Mouse (Mus musculus) MEL (cell line): Measurements from ENCODE around the gene Olfr804. TPM values are rescaled to one million over a fixed set of nuclear protein-coding genes. Genes with fewer than 3 reads are reported as not detected.

Experiments
- DNase-seq: peaks from one replicate; pipeline ENCODE4 v3.0.0; 2011; ENCODE audit warnings: low read depth, low spot score
- H3K27ac ChIP-seq: 2 replicates; pipeline ENCODE4 v1.5.1; 2012; ENCODE audit warnings: low read depth, mild to moderate bottlenecking, control low read depth, low read length, moderate library complexity; ENCODE audit not compliant: control insufficient read depth
- H3K27me3 ChIP-seq, 2 experiments: fragments of 150-350 bp in 1 of 2; sonication (generic) in 1 of 2; 2 replicates each; pipeline ENCODE4 v1.6.1; 2012; ENCODE audit warnings: low read length in 2 of 2, mild to moderate bottlenecking in 2 of 2, improper control_type of control experiment in 1 of 2, moderate library complexity in 1 of 2; ENCODE audit not compliant: insufficient read depth in 2 of 2, control insufficient read depth in 1 of 2
- H3K36me3 ChIP-seq, 2 experiments: 2 replicates each; pipeline ENCODE4 v1.6.1; 2012 to 2014; ENCODE audit warnings: low read length in 2 of 2, improper control_type of control experiment in 1 of 2, inconsistent platforms in 1 of 2, mild to moderate bottlenecking in 1 of 2; ENCODE audit not compliant: insufficient read depth in 2 of 2, control insufficient read depth in 1 of 2
- H3K4me1 ChIP-seq, 2 experiments: fragments of 150-350 bp in 1 of 2; sonication (generic) in 1 of 2; 2 replicates each; pipeline ENCODE4 v1.6.1; 2012; ENCODE audit warnings: low read length in 2 of 2, improper control_type of control experiment in 1 of 2, mild to moderate bottlenecking in 1 of 2; ENCODE audit not compliant: insufficient read depth in 2 of 2, control insufficient read depth in 1 of 2
- H3K4me3 ChIP-seq, 2 experiments: fragments of 150-350 bp in 1 of 2; sonication (generic) in 1 of 2; 2 replicates each; pipeline ENCODE4 v1.5.1; 2012; ENCODE audit warnings: low read depth in 2 of 2, low read length in 2 of 2, mild to moderate bottlenecking in 2 of 2, moderate library complexity in 2 of 2, control low read depth in 1 of 2, improper control_type of control experiment in 1 of 2; ENCODE audit not compliant: control insufficient read depth in 1 of 2, insufficient read depth in 1 of 2
- H3K79me2 ChIP-seq: 2 replicates; pipeline ENCODE4 v1.6.1; 2012; ENCODE audit warnings: mild to moderate bottlenecking, low read length, moderate library complexity; ENCODE audit not compliant: control insufficient read depth, poor library complexity, insufficient read depth
- H3K9ac ChIP-seq: 2 replicates; pipeline ENCODE4 v1.6.1; 2012; ENCODE audit warnings: low read depth, mild to moderate bottlenecking, control low read depth, low read length, moderate library complexity; ENCODE audit not compliant: control insufficient read depth, poor library complexity, severe bottlenecking
- H3K9me3 ChIP-seq: fragments of 150-350 bp; sonication (generic); replicated peaks from 2 replicates; pipeline ENCODE4 v1.6.1; 2012; ENCODE audit warnings: mild to moderate bottlenecking, low read length, improper control_type of control experiment, moderate library complexity; ENCODE audit not compliant: insufficient read depth
- CTCF ChIP-seq, 3 experiments: IDR thresholded peaks in 2 of 3; conservative IDR thresholded peaks in 1 of 3; 2 replicates each; pipeline ENCODE4 v1.5.1; 2011 to 2012; ENCODE audit warnings: low read length in 3 of 3, low read depth in 2 of 3, mild to moderate bottlenecking in 2 of 3, improper control_type of control experiment in 1 of 3, inconsistent platforms in 1 of 3, mixed read lengths in 1 of 3, moderate library complexity in 1 of 3; ENCODE audit not compliant: control insufficient read depth in 1 of 3, insufficient read depth in 1 of 3, poor library complexity in 1 of 3, severe bottlenecking in 1 of 3
- ELF1 ChIP-seq: IDR thresholded peaks from 2 replicates; pipeline ENCODE4 v1.6.1; 2014; ENCODE audit warnings: low read depth, mild to moderate bottlenecking, inconsistent platforms, low read length, improper control_type of control experiment, moderate library complexity
- MXI1 ChIP-seq: IDR thresholded peaks from 2 replicates; pipeline ENCODE4 v1.6.1; 2011; ENCODE audit warnings: mild to moderate bottlenecking, low read depth, low read length, improper control_type of control experiment
- MYC ChIP-seq: IDR thresholded peaks from 2 replicates; pipeline ENCODE4 v1.6.1; 2011; ENCODE audit warnings: low read depth, mild to moderate bottlenecking, low read length, improper control_type of control experiment, moderate library complexity
- NELFE ChIP-seq: IDR thresholded peaks from 2 replicates; pipeline ENCODE4 v1.6.1; 2011; ENCODE audit warnings: low read depth, low read length, improper control_type of control experiment
- POLR2A ChIP-seq, 2 experiments: IDR thresholded peaks; 2 replicates each; pipeline ENCODE4 v1.6.1; 2011 to 2012; ENCODE audit warnings: low read length in 2 of 2, mild to moderate bottlenecking in 2 of 2, control low read depth in 1 of 2, improper control_type of control experiment in 1 of 2, low read depth in 1 of 2, moderate library complexity in 1 of 2; ENCODE audit not compliant: control insufficient read depth in 1 of 2, insufficient read depth in 1 of 2, poor library complexity in 1 of 2
- POLR2AphosphoS2 ChIP-seq: IDR thresholded peaks from 2 replicates; pipeline ENCODE4 v1.6.1; 2011; ENCODE audit warnings: low read length, improper control_type of control experiment
- RAD21 ChIP-seq: IDR thresholded peaks from 2 replicates; pipeline ENCODE4 v1.6.1; 2011; ENCODE audit warnings: mild to moderate bottlenecking, low read depth, low read length, improper control_type of control experiment
- TCF12 ChIP-seq: IDR thresholded peaks from 2 replicates; pipeline ENCODE4 v1.6.1; 2014; ENCODE audit warnings: low read depth, mild to moderate bottlenecking, inconsistent platforms, low read length, improper control_type of control experiment, moderate library complexity
- polyA plus RNA-seq, 2 experiments: library from polyadenylated mRNA; stranded (reverse) in 1 of 2; unstranded in 1 of 2; fragments of >175 nt in 1 of 2; fragments of >200 nt in 1 of 2; gene quantifications; 2 replicates each; pipeline versions ENCODE4 v1.2.1 to v1.2.4; 2012; ENCODE audit warnings: low replicate concordance in 2 of 2, low read depth in 1 of 2; ENCODE audit not compliant: insufficient read length in 2 of 2, insufficient read depth in 1 of 2, missing spikeins in 1 of 2
- total RNA-seq: library from RNA; depleted of rRNA; stranded (reverse); fragments of 300-350 nt; gene quantifications from 2 replicates; pipeline ENCODE4 v1.2.3, GENCODE M21; 2012; rRNA removed

Olfr804 gene
- total and polyA plus RNA-seq, 3 experiments: not detected

GRCm38 (mm10) chr10:129757693-129758092, 54.7 kb downstream of the Olfr804 start, which contains the start of gene Olfr807:
Gene Olfr807 (minus strand): TSS chr10:129757793.
- Histone ChIP-seq H3K9ac (no peak within 1 kb of the TSS), H3K36me3 (no peaks in the 10 kb centered on the region), H3K27me3 (no peaks in the 10 kb centered on the region), H3K27ac (no peak within 1 kb of the TSS), H3K9me3 (no peaks in the 10 kb centered on the region), H3K4me1 (no peaks in the 10 kb centered on the region), H3K4me3 (no peak within 1 kb of the TSS), H3K79me2 (no peaks in the 10 kb centered on the region)
- no peak for TF ChIP-seq MXI1
- TF ChIP-seq NELFE: no peak
- no peak for TF ChIP-seq CTCF (IDR thresholded peaks at IDR 0.05 in 2 of 3, conservative IDR thresholded peaks at IDR 0.05 in 1 of 3; ENCODE audit: control insufficient read depth in 1 of 3, insufficient read depth in 1 of 3, low read depth in 2 of 3, low read length in 3 of 3, poor library complexity in 1 of 3, severe bottlenecking in 1 of 3)
- TF ChIP-seq MYC: no peak
- TF ChIP-seq POLR2AphosphoS2: no peak
- no peak for TF ChIP-seq POLR2A (IDR thresholded peaks at IDR 0.05; ENCODE audit: control insufficient read depth in 1 of 2, insufficient read depth in 1 of 2, low read depth in 1 of 2, low read length in 2 of 2, poor library complexity in 1 of 2)
- TF ChIP-seq TCF12: no peak
- TF ChIP-seq RAD21: no peak
- no peak for TF ChIP-seq ELF1
- no peak for DNase-seq

Other genes with a start within 250 kb of the Olfr804 start
- gene Olfr787, start 241.3 kb upstream of the Olfr804 start, total RNA-seq: not detected in 2 replicates
- not detected for gene Olfr787, start 241.3 kb upstream of the Olfr804 start, polyA plus RNA-seq
- not detected in 2 replicates for gene Olfr788, start 232.2 kb upstream of the Olfr804 start, total RNA-seq
- not detected for gene Olfr788, start 232.2 kb upstream of the Olfr804 start, polyA plus RNA-seq
- not detected in 2 replicates for gene Olfr789, start 218.5 kb upstream of the Olfr804 start, total RNA-seq
- not detected for gene Olfr789, start 218.5 kb upstream of the Olfr804 start, polyA plus RNA-seq
- gene Olfr790, start 204.7 kb upstream of the Olfr804 start, total RNA-seq: not detected in 2 replicates
- not detected for gene Olfr790, start 204.7 kb upstream of the Olfr804 start, polyA plus RNA-seq
- not detected in 2 replicates for gene Olfr791, start 181.4 kb upstream of the Olfr804 start, total RNA-seq
- not detected for gene Olfr791, start 181.4 kb upstream of the Olfr804 start, polyA plus RNA-seq
- not detected in 2 replicates for gene Olfr792, start 164.0 kb upstream of the Olfr804 start, total RNA-seq
- gene Olfr792, start 164.0 kb upstream of the Olfr804 start, polyA plus RNA-seq: not detected
- not detected in 2 replicates for gene Olfr794, start 135.6 kb upstream of the Olfr804 start, total RNA-seq
- not detected for gene Olfr794, start 135.6 kb upstream of the Olfr804 start, polyA plus RNA-seq
- gene Olfr796, start 90.6 kb upstream of the Olfr804 start, total RNA-seq: not detected in 2 replicates
- gene Olfr796, start 90.6 kb upstream of the Olfr804 start, polyA plus RNA-seq: not detected
- not detected in 2 replicates for gene Olfr798, start 75.3 kb upstream of the Olfr804 start, total RNA-seq
- not detected for gene Olfr798, start 75.3 kb upstream of the Olfr804 start, polyA plus RNA-seq
- gene Olfr799, start 65.7 kb upstream of the Olfr804 start, total RNA-seq: not detected in 2 replicates
- gene Olfr799, start 65.7 kb upstream of the Olfr804 start, polyA plus RNA-seq: not detected
- not detected in 2 replicates for gene Olfr800, start 45.5 kb upstream of the Olfr804 start, total RNA-seq
- not detected for gene Olfr800, start 45.5 kb upstream of the Olfr804 start, polyA plus RNA-seq
- gene Olfr801, start 29.3 kb upstream of the Olfr804 start, total RNA-seq: not detected in 2 replicates
- not detected for gene Olfr801, start 29.3 kb upstream of the Olfr804 start, polyA plus RNA-seq
- gene Olfr802, start 15.0 kb upstream of the Olfr804 start, total RNA-seq: not detected in 2 replicates
- gene Olfr802, start 15.0 kb upstream of the Olfr804 start, polyA plus RNA-seq: not detected
- gene Olfr803, start 8.9 kb upstream of the Olfr804 start, total RNA-seq: not detected in 2 replicates
- gene Olfr803, start 8.9 kb upstream of the Olfr804 start, polyA plus RNA-seq: under 1 TPM in 1 of 2 experiments, not detected in 1; 0.03 TPM
- gene Olfr805, start 26.2 kb downstream of the Olfr804 start, total RNA-seq: not detected in 2 replicates
- gene Olfr805, start 26.2 kb downstream of the Olfr804 start, polyA plus RNA-seq: not detected
- not detected in 2 replicates for gene Olfr806, start 38.7 kb downstream of the Olfr804 start, total RNA-seq
- gene Olfr806, start 38.7 kb downstream of the Olfr804 start, polyA plus RNA-seq: not detected
- gene Olfr807, start 54.6 kb downstream of the Olfr804 start, total RNA-seq: not detected in 2 replicates
- not detected for gene Olfr807, start 54.6 kb downstream of the Olfr804 start, polyA plus RNA-seq
- gene Olfr808, start 62.3 kb downstream of the Olfr804 start, total RNA-seq: not detected in 2 replicates
- gene Olfr808, start 62.3 kb downstream of the Olfr804 start, polyA plus RNA-seq: not detected
- not detected in 2 replicates for gene Olfr809, start 71.4 kb downstream of the Olfr804 start, total RNA-seq
- gene Olfr809, start 71.4 kb downstream of the Olfr804 start, polyA plus RNA-seq: not detected
- gene Olfr810, start 91.7 kb downstream of the Olfr804 start, total RNA-seq: not detected in 2 replicates
- not detected for gene Olfr810, start 91.7 kb downstream of the Olfr804 start, polyA plus RNA-seq
- gene Olfr811, start 101.2 kb downstream of the Olfr804 start, total RNA-seq: not detected in 2 replicates
- gene Olfr811, start 101.2 kb downstream of the Olfr804 start, polyA plus RNA-seq: not detected
- not detected in 2 replicates for gene Olfr812, start 142.9 kb downstream of the Olfr804 start, total RNA-seq
- not detected for gene Olfr812, start 142.9 kb downstream of the Olfr804 start, polyA plus RNA-seq
- gene Olfr813, start 152.2 kb downstream of the Olfr804 start, total RNA-seq: not detected in 2 replicates
- not detected for gene Olfr813, start 152.2 kb downstream of the Olfr804 start, polyA plus RNA-seq
- not detected in 2 replicates for gene Olfr814, start 176.6 kb downstream of the Olfr804 start, total RNA-seq
- not detected for gene Olfr814, start 176.6 kb downstream of the Olfr804 start, polyA plus RNA-seq
- not detected in 2 replicates for gene Olfr815, start 202.7 kb downstream of the Olfr804 start, total RNA-seq
- not detected for gene Olfr815, start 202.7 kb downstream of the Olfr804 start, polyA plus RNA-seq
- not detected in 2 replicates for gene Olfr816, start 212.4 kb downstream of the Olfr804 start, total RNA-seq
- gene Olfr816, start 212.4 kb downstream of the Olfr804 start, polyA plus RNA-seq: not detected
- gene Olfr818, start 245.9 kb downstream of the Olfr804 start, total RNA-seq: not detected in 2 replicates
- gene Olfr818, start 245.9 kb downstream of the Olfr804 start, polyA plus RNA-seq: not detected